Mouse (Mus musculus) layer of hippocampus, postnatal 36 days (tissue): Measurements from ENCODE around the gene Tenm3. TPM values are rescaled to one million over a fixed set of nuclear protein-coding genes. Genes with fewer than 3 reads are reported as not detected.
A peak's percentile ranks its signal among the peaks of the same experiment; 100 is the strongest.

ENCODE experiments used
- DNase-seq, 2 experiments: peaks; one replicate each; pipeline ENCODE4 v3.0.0; 2022
- total RNA-seq, 2 experiments: library from RNA; stranded (reverse); gene quantifications; 2 replicates each; pipeline ENCODE4 v1.2.3; 2021

The Tenm3 gene
- total RNA-seq, 2 experiments from 2014 or later = 75.0 to 76.7 TPM

- no peak for DNase-seq
Observed at GRCm38 (mm10) chr8:48445690-48446089, 398.1 kb downstream of the Tenm3 start.

- DNase-seq = no peak
Observed at GRCm38 (mm10) chr8:48439491-48439890, 404.3 kb downstream of the Tenm3 start.

DNA sequence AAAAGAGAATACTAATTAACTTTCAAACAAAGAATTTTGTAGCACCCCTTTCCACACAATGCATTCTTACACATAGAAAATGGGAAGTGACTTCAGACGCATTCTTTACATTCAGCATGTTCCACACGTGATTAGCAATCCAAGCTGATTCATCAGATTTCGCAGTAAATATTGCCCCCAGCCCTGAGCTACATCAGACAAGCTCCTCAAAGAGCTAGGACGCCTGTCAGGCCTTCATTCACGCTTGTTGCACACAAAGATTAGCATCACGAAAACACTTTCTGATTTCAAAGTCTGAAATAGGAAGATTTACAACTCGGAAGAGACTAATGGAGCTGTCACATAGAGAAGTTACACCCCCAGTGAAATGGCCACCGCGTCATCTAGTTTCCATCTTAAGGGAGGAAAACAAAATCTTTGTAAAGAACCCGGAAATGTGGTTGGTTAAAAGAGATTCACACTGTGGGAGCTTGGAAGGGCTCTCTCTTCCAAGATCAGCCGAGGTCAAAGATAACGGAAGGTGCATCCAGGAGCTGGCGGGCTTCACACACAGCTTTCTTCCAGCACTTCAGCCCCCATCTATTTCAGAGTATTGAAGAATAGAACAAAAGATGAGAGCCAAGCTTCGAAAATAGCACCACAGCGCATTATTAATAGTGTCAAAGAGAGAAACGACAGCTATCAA is 406.1 kb downstream of the Tenm3 start:
- no peak for DNase-seq

- DNase-seq = no peak
Observed at GRCm38 (mm10) chr8:48425101-48425500, 418.6 kb downstream of the Tenm3 start.

DNA sequence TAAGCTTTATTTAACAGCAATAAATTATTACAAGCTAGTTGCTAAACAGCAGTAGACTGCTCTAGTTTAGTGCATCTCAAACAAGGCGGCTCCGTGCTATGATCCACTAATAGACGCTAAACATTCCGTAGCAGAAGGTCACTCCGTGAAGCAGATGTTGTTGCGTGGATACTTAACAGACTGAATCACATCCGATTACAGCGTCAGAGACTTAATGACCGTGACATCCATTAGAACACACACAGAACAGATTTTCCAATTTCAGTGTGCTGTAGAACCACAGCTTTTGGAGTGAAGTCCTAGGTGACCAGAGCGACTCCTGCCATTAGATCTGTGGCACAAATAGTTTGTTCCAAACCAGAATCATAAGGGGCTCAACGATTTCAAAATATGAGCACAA is 426.0 kb downstream of the Tenm3 start:
- no peak for DNase-seq

GRCm38 (mm10) chr8:48410916-48411315 is 432.8 kb downstream of the Tenm3 start:
- DNase-seq = no peak

- no peak for DNase-seq
Observed at GRCm38 (mm10) chr8:48400572-48400972, 443.2 kb downstream of the Tenm3 start.

DNA sequence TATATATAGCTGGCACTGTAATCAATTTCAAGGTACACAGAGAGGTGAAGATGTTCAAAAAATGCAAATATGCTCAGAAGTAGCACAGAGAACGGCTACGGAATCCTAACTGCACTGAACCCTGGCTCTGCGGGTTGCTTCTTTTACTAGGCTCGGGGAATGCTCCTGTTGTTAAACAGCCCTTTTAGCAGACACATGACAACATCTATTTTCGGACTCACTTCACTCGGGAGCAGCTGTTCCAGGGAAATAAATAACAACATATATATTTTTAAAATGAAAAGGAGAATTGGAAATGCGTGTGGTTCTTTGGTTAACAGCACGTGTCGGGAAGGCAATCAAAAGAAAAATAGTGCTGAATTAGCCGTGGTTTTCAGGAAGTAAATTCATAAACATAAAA is 457.9 kb downstream of the Tenm3 start:
- no peak for DNase-seq

- DNase-seq = no peak
Observed at GRCm38 (mm10) chr8:48380035-48380434, 463.7 kb downstream of the Tenm3 start.

- DNase-seq = peak; percentile 47 to 62
Observed at GRCm38 (mm10) chr8:48376774-48377173, 467.0 kb downstream of the Tenm3 start.

DNA sequence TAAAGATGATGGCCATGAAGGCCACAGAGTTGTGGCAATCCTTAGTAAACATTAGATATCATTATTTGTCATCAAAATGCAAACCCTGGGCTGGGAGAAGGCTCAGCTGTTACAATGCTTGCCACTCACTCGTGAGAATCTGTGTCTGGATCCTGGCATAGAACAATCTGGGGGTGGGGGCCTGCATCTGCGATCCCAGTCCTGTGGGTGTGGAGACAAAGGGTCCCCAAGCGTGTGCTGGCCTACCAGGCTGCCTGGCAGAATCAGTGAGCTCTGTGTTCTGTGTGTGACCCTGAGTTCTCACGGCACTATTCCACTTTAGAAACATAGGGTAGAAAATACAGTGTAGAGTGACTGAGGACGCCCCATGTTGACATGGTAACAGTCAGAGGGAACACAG is 468.6 kb downstream of the Tenm3 start:
- peak; percentile 25 to 48 for DNase-seq

- DNase-seq = no peak
Observed at GRCm38 (mm10) chr8:48373404-48373803, 470.3 kb downstream of the Tenm3 start.

DNA sequence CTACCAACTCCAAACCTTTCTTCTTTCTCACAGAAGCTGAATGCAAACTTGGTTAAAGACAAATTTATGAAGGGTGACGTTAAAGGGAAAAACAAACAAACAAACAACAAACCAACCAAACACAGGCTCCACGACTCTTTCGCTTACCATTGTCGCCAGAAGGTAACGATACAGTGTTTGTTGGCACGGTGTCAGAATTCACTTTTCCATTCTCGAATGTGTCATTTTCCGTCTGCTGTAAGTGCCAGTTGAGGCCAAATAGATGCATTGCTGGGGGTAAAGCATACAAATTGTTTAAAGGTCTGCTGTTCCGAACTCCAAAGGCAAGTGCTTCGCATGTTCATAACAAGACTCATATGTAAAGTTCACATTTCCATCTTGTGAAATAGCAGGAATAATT is 476.6 kb downstream of the Tenm3 start:
- DNase-seq = no peak

- DNase-seq = no peak
Observed at GRCm38 (mm10) chr8:48356849-48357248, 486.9 kb downstream of the Tenm3 start.

DNA sequence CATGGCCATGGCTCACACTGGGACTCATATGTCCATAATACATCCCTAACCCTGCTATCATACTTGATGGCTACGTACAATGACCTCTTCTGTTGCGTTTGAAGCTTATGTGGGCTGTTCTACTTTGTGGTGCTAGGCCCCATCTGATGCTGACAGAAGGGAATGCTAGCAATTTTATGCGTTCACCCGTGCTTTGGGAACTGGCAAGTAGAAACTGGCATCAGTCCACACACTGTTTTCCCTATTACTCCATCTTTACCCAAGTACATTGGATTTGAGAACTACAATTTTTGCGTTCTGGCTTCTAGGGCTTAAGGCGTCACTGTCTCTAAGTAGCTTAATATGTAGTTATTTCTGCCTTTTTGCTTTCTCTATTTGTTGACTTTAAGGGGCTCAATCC is 490.3 kb downstream of the Tenm3 start:
- DNase-seq = peak in 1 of 2 experiments; percentile 27

DNA sequence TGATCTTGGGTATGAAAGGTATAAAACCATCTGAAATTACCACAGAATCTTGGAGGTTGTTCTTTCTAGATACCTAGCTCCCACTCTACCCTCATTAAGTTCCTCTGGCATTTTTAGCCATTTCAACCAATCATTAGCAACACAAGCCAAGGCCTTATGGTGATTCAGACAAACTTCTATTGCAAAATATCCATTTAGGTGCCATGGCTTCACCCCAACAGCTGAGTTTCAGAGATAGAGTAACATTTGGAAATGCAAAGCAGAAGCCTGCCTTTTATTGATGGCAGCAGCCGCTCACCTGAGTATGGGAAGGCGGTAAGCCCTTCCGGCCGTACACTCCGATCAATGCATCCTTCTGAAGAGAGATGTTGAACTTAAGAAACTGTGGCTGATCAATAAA is 494.9 kb downstream of the Tenm3 start:
- no peak for DNase-seq

DNA sequence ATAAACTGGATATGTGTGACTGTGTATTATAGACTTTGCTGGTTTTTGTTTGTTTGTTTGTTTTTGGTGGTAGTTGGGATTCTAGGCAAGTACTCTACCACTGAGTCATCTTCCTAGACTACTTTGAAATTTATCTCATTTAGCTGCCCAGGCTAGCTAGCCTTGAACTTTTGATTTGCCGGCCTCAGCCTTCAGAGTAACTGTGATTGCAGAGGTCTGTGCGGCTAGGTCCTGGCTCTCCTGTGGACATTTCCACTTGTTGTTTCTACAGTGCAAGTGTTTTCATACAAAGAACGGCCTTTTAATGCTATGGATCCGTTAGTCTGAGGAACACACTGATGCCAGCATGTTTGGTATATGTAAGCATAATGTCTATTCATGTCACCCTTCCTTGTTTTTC is 495.4 kb downstream of the Tenm3 start:
- no peak for DNase-seq

DNA sequence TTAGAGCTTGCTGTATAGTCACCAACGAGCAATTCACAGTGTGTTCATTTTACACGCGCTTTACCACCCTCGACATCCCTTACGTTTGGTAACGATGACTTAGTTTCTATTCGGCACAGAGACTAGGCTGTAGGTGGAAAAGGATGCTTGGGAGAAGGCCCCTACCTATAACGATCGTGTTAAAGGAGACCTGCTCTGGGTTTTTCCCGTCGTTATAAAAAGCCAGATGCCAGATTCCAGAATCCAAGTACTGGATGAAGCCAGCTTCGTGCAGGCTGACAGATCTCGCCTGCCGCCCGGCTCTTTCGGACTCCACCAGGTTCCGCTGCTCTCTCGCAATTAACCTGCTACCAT is 500.7 kb downstream of the Tenm3 start:
- no peak for DNase-seq

GRCm38 (mm10) chr8:48342321-48343066 is 501.3 kb downstream of the Tenm3 start:
- no peak for DNase-seq

- no peak for DNase-seq
Observed at GRCm38 (mm10) chr8:48341692-48342091, 502.1 kb downstream of the Tenm3 start.

DNA sequence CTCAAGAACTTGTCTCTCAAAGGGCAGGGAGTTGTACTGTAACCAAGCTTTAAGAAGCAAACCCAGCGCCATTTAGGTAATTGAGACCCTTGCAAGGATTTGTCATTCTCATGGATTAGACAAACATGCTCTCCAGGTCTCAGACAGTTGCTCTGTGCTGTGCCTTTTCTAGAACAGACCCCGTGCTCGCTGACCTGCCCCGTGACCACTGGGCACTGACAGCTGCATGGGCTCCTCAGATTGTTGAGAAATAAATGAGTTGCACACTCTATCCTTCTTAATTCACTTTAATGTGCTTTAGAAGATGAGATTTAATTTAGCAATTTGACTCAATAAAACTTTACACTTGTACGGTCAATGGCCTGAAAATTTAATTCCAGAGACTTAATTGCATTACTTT is 502.5 kb downstream of the Tenm3 start:
- DNase-seq = no peak

- DNase-seq = no peak
Observed at GRCm38 (mm10) chr8:48322655-48323265, 521.0 kb downstream of the Tenm3 start.

- DNase-seq = no peak
Observed at GRCm38 (mm10) chr8:48322240-48322639, 521.5 kb downstream of the Tenm3 start.

DNA sequence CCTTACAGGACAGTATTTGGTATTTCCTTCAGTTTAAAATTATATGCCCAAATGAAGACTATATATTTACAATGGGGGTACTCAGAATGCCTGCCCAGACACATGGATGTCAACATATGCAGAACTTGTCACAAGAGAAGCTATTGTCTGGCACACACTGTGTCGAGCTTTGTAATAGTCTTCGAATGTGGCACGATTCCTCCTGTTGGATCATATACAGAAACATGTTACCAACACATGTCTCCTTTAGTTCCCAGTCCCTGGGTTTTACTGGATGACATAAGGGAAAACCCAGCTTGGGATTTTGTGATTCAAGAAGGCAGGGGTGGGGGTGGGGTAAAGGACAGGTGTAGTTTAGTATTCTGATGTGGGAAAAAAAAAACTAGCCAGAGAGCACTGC is 524.1 kb downstream of the Tenm3 start:
- no peak for DNase-seq
